Mouse (Mus musculus) heart, embryonic 14.5 days (tissue): ENCODE results near the gene Lrrc4. TPM values are rescaled to one million over a fixed set of nuclear protein-coding genes. Genes with fewer than 3 reads are reported as not detected.

Source experiments
- ATAC-seq: fragments of 200-750 bp; cut with Nextera tagmentation; 2 replicates; pipeline ENCODE4 v1.8.0; 2017; ENCODE audit warnings: low read depth, moderate TSS enrichment; ENCODE audit not compliant: insufficient number of reproducible peaks, insufficient read depth, low FRiP score
- H3K27ac ChIP-seq, 2 experiments: fragments of 200-500 bp in 1 of 2; fragments of 300-500 bp in 1 of 2; sonication (generic) in 1 of 2; replicated peaks in 1 of 2; 2 replicates each; pipeline ENCODE4 v1.5.1; 2012 to 2014; ENCODE audit warnings: low read depth in 2 of 2, low read length in 2 of 2, control low read depth in 1 of 2, mild to moderate bottlenecking in 1 of 2, mixed read lengths in 1 of 2; ENCODE audit not compliant: control insufficient read depth in 1 of 2, insufficient read depth in 1 of 2
- H3K27me3 ChIP-seq: fragments of 300-500 bp; sonication (generic); 2 replicates; pipeline ENCODE4 v1.6.1; 2014; ENCODE audit warnings: mild to moderate bottlenecking, low read length, control low read depth; ENCODE audit not compliant: control insufficient read depth, insufficient read depth
- H3K36me3 ChIP-seq: fragments of 300-500 bp; sonication (generic); 2 replicates; pipeline ENCODE4 v1.6.1; 2014; ENCODE audit warnings: mild to moderate bottlenecking, control low read depth, low read length, mixed read lengths; ENCODE audit not compliant: control insufficient read depth, insufficient read depth
- H3K4me1 ChIP-seq, 2 experiments: fragments of 200-500 bp in 1 of 2; fragments of 300-500 bp in 1 of 2; sonication (generic) in 1 of 2; 2 replicates each; pipeline ENCODE4 v1.6.1; 2012 to 2014; ENCODE audit warnings: low read length in 2 of 2, control low read depth in 1 of 2, mixed read lengths in 1 of 2; ENCODE audit not compliant: control insufficient read depth in 2 of 2, insufficient read depth in 2 of 2
- H3K4me2 ChIP-seq: fragments of 300-500 bp; sonication (generic); 2 replicates; pipeline ENCODE4 v1.6.1; 2014; ENCODE audit warnings: mild to moderate bottlenecking, low read length
- H3K4me3 ChIP-seq, 2 experiments: fragments of 200-500 bp in 1 of 2; fragments of 300-500 bp in 1 of 2; sonication (generic) in 1 of 2; 2 replicates each; pipeline ENCODE4 v1.5.1; 2012 to 2014; ENCODE audit warnings: low read length in 2 of 2, mild to moderate bottlenecking in 2 of 2, control low read depth in 1 of 2, low read depth in 1 of 2, moderate library complexity in 1 of 2; ENCODE audit not compliant: control insufficient read depth in 1 of 2, insufficient read depth in 1 of 2
- H3K9ac ChIP-seq: fragments of 300-500 bp; sonication (generic); 2 replicates; pipeline ENCODE4 v1.6.1; 2014; ENCODE audit warnings: mild to moderate bottlenecking, low read length
- H3K9me3 ChIP-seq: fragments of 300-500 bp; sonication (generic); 2 replicates; pipeline ENCODE4 v1.6.1; 2016; ENCODE audit warnings: low read length, control low read depth; ENCODE audit not compliant: control insufficient read depth
- WGBS: fragments of 180-500 bp; shearing (Covaris S2); extraction: QIAGEN DNeasy Blood & Tissue Kit; methylation state at CpG from one replicate; pipeline ENCODE4 v1.1.7; 2014; 5-methylcytosine and 5-hydroxymethylcytosine counted together
- polyA plus RNA-seq: library from polyadenylated mRNA; unstranded; fragments of >200 nt; fragmentation: Nextera tagmentation; extraction: Ambion mirVana; gene quantifications from 2 replicates; pipeline ENCODE4 v1.2.1, GENCODE M21; 2014

Lrrc4 gene
- polyA plus RNA-seq, 1 experiment from 2014 or later: 0.45 TPM

- Histone ChIP-seq H3K9ac (no peak overlapping the region), H3K36me3 (no peaks in the 10 kb centered on the region), H3K27ac (no peak overlapping the region)
Measured at GRCm38 (mm10) chr6:28862304-28862703, 30.8 kb upstream of the Lrrc4 start.

DNA sequence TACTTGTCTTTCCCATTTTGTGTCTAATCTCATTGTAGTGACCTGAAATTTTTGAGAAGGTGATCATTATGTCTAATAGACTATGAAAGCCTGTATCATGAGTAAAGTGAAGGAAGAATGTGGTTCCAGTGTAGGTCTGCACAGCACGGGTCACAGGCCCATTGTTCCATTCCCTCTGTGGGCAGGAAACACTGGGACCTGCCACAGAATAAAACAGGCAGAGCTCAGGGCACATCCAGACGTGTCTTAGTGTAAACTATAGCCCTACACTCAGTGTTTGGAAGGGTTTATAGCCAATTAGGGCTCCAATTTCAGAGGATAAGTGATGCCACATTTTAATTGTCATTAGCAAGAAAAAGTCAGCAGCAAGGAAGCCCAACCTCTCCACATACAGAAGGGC lies 29.4 kb upstream of the Lrrc4 start:
- 62% methylated on average over 2 of the region's 2 CpGs for WGBS
- peaks cover 16 to 26% of the 10 kb centered on the region in 2 experiments for H3K4me1 ChIP-seq
- H3K9me3 ChIP-seq: no peaks in the 10 kb centered on the region
- H3K27me3 ChIP-seq: no peaks in the 10 kb centered on the region
- H3K36me3 ChIP-seq: no peaks in the 10 kb centered on the region
- H3K4me3 ChIP-seq: no peak overlapping the region
- H3K27ac ChIP-seq: no peak overlapping the region
- no peak for ATAC-seq
- H3K9ac ChIP-seq: no peak overlapping the region
- no peak overlapping the region for H3K4me2 ChIP-seq

More at GRCm38 (mm10) chr6:28862304-28862703, 30.8 kb upstream of the Lrrc4 start:
- ATAC-seq: no peak
- H3K4me1 ChIP-seq: peaks cover 12 to 16% of the 10 kb centered on the region in 2 experiments
- WGBS: 43% methylated on average over 8 of the region's 8 CpGs
- no peak overlapping the region for H3K4me3 ChIP-seq
- no peaks in the 10 kb centered on the region for H3K9me3 ChIP-seq
- H3K27me3 ChIP-seq: no peaks in the 10 kb centered on the region
- no peak overlapping the region for H3K4me2 ChIP-seq

DNA sequence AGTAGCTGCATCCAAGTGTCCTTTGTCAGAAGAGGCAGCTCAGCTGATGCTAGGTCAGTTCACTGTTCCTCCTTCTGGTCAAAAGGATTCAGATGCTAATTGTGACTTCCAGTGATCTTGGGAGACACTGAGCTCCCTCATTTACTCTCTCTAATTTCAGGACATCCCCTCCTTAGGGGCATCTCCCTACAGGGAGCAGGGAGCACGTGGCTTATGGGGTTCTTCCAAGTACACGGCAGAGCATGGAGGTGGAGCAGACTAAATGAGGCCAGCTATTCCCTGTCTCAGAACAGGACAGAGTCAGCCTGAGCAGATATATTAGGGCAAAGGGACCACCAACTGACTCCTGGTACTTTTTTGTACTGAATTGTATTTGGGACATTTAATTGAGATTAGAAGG lies 28.9 kb upstream of the Lrrc4 start:
- 78% methylated on average over 2 of the region's 2 CpGs for WGBS
- Histone ChIP-seq H3K4me2 (no peak overlapping the region), H3K9me3 (no peaks in the 10 kb centered on the region), H3K27me3 (no peaks in the 10 kb centered on the region), H3K9ac (no peak overlapping the region), H3K4me1 (peaks cover 16 to 28% of the 10 kb centered on the region in 2 experiments), H3K4me3 (no peak overlapping the region), H3K27ac (no peak overlapping the region), H3K36me3 (no peaks in the 10 kb centered on the region)
- ATAC-seq: no peak

DNA sequence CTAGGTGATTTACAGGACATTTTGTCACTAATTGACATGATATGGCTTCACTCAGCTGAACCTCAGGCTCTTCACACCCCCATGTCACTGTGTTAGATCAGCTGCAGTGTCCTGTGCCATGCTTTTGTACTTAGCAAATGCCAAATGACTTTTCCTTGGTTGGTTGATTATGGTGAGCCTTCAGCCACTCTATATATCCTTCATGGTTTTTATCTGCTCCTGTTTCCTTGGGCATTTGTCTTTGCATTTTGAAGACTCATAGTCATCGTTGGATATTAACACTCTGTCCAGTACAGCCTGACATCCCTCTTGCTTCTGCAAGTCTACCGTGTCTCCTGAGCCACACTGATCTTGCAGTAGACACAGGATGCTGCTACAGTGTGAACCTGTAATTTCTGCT lies 27.5 kb upstream of the Lrrc4 start:
- Histone ChIP-seq H3K4me3 (no peak overlapping the region), H3K4me1 (peaks cover 18 to 34% of the 10 kb centered on the region in 2 experiments), H3K9ac (no peak overlapping the region), H3K27ac (no peak overlapping the region), H3K4me2 (no peak overlapping the region), H3K9me3 (no peaks in the 10 kb centered on the region), H3K36me3 (no peaks in the 10 kb centered on the region), H3K27me3 (no peaks in the 10 kb centered on the region)
- ATAC-seq: no peak
- WGBS: 92% methylated on average over 2 of the region's 2 CpGs

GRCm38 (mm10) chr6:28857198-28858180 lies 25.9 kb upstream of the Lrrc4 start:
- H3K9me3 ChIP-seq: no peaks in the 10 kb centered on the region
- ATAC-seq: 0 out of 2 replicates have a peak, but pooled peaks have one; percentile 40
- H3K4me2 ChIP-seq: no peak overlapping the region
- H3K27ac ChIP-seq: peak overlapping the region; percentile 8 to 47; a peak in 2 of 4 replicates
- H3K4me1 ChIP-seq: peaks cover 27 to 48% of the 10 kb centered on the region in 2 experiments
- 0 out of 2 replicates have a peak overlapping the region, but pooled peaks have one; percentile 18 for H3K9ac ChIP-seq
- H3K4me3 ChIP-seq: no peak overlapping the region
- no peaks in the 10 kb centered on the region for H3K36me3 ChIP-seq
- WGBS: 26% methylated on average over 2 of the region's 2 CpGs
- no peaks in the 10 kb centered on the region for H3K27me3 ChIP-seq

GRCm38 (mm10) chr6:28856789-28857188 lies 25.2 kb upstream of the Lrrc4 start:
- Histone ChIP-seq H3K9ac (no peak overlapping the region), H3K4me1 (peaks cover 26 to 48% of the 10 kb centered on the region in 2 experiments)

DNA sequence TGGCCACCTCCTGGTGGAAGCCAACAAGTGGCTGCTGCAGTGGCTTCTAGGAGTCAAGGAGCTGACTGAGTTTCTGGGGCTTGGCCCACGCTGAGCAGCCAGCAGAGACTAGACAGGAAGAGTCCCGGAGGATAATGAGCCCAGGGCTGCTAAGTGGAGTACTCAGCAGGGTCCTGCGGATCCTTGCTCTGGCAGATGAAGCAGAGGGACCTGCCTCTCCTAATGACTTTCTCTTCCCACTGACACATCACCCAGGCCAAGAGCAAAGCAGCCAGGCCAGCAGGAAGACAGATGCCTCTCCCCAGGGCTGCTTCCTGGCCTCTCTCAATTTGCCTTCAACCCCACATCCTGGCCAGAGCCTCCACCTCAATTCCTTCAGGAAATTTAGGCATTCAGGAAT lies 23.9 kb upstream of the Lrrc4 start:
- Histone ChIP-seq H3K27ac (no peak overlapping the region; a peak in 1 of 4 replicates), H3K4me3 (no peak overlapping the region), H3K36me3 (no peaks in the 10 kb centered on the region), H3K27me3 (no peaks in the 10 kb centered on the region), H3K4me2 (no peak overlapping the region), H3K4me1 (peaks cover 24 to 48% of the 10 kb centered on the region in 2 experiments), H3K9ac (no peak overlapping the region), H3K9me3 (no peaks in the 10 kb centered on the region)
- ATAC-seq: no peak
- WGBS: 38% methylated on average over 3 of the region's 3 CpGs

More at GRCm38 (mm10) chr6:28856789-28857188, 25.2 kb upstream of the Lrrc4 start:
- ATAC-seq: no peak
- Histone ChIP-seq H3K4me3 (no peak overlapping the region), H3K27me3 (no peaks in the 10 kb centered on the region), H3K4me2 (no peak overlapping the region), H3K9me3 (no peaks in the 10 kb centered on the region), H3K27ac (peak overlapping the region in 1 of 2 experiments; percentile 47; a peak in 2 of 4 replicates), H3K36me3 (no peaks in the 10 kb centered on the region)
- WGBS: 63% methylated on average over 4 of the region's 4 CpGs
